Mouse (Mus musculus) kidney, postnatal 4 days (tissue): ENCODE data around the gene Olfr190.
"Not testable (repeated sequence)": the region's sequence is repeated elsewhere in the genome, so short reads cannot be mapped to it uniquely, and the experiment has no call there.

Source experiments
- DNase-seq, 2 experiments: peaks; one replicate each; pipeline ENCODE4 v3.0.0; 2021; ENCODE audit warnings: mixed read lengths in 2 of 2

Olfr190 gene

DNA sequence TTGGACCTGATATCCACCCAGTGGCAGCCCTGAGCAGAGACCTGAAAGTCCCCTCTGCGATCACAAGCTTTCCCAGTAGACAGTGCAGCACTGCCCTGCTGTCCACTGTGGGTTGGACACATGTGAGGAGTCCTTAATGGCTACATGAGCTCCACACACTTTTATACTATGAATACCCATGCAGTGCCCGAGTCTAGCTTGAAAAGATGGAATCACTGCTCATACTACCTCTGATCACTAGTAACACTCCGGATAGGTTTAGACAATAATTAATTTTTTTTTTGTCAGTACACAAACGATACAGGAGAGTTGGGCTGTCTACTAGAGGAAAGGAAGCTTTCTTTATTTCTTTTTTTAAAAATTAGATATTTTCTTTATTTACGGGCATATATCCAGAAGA, at the start of gene Olfr190:
TSS of gene Olfr190 (minus strand) at position 101 of the 400 bp plus-strand sequence.
- DNase-seq, result no peak

DNA sequence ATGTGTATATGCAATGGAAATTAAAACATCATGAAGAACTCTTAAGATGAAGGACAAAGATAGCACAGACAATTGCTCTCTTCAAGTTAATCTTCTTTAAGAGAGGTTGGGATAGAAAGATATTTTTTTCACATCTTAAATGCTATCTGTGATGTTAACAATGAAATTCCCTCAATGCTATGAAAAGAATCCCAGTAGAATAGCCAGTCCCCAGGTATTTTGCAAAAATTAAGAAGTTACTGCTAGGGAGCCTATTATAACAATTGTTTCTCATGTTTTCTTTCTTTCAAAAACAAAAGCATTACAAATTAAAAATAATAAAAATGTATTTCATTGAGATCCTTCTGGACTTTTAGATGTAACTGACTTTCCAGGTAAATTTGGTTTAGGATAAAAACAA, 43.2 kb upstream of the Olfr190 start, which contains the start of gene Olfr194:
TSS of gene Olfr194 (minus strand) at position 101 of the 400 bp plus-strand sequence.
- DNase-seq, result no peak

DNA sequence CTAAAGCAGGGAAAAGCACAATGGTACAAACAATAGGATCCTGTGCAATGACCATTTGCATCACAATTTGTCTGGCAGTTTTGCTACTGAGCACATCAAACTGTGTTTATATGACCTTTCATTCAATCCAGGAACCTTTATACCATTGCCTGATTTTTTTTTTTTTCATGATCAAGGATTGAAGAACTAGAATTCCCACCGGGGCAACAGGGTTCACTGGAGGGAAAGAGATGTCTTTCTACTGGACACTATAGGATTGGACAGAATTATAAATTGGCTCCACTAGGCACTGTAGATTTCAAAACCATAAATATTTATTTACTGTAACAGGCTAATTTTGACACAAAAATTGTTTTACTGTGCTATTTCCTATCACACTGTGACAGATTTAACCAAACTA, 34.0 kb upstream of the Olfr190 start, which contains the start of gene Olfr193:
TSS of gene Olfr193 (minus strand) at position 101 of the 400 bp plus-strand sequence.
- no peak for DNase-seq

DNA sequence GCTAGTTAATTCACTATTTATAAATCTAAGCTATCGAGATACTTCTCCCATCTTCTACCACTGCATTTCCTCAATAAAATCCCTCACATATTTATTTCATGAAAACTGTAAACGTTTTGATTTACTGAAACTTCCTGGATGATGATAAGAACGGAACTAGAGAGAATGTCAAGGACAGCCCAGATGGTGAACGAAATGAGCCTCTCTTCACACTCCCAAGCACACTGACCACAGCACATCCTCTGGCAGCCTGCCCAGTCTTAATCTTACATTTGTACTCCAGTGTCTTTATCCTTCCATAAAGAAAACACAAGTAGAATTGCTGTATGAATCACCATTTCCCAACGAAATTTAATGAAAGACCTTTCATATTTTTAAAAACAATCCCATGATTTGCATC, 30.7 kb upstream of the Olfr190 start:
- not testable (repeated sequence) for DNase-seq

DNA sequence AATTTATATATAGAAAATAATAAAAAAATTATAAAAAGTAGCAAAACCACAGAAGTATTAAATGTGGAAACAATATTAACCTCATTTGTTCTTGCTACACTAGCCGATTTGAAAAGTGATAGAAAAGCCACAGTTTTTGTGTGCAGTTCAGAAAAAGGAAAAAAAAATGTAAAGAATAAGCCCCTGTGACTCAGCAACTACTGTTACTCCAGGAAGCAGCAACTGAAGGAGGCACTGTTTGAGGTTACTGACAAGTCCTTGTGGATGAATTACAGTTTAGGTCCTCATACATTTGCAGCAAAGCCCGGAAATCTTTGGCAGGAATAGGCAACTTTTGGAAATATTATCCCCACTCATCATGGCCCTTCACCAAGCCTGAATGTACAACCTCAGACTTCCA, 27.5 kb upstream of the Olfr190 start:
- no peak for DNase-seq

DNA sequence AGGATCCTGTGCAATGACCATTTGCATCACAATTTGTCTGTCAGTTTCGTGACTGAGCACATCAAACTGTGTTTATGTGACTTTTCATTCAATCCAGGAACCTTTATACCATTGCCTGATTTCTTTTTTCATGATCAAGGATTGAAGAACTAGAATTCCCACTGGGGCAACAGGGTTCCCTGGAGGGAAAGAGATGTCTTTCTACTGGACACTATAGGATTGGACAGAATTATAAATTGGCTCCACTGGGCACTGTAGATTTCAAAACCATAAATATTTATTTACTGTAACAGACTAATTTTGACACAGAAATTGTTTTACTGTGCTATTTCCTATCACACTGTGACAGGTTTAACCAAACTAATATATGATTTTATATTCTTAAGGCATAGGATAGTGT, 11.9 kb upstream of the Olfr190 start, which contains the start of gene Olfr191:
TSS of gene Olfr191 (minus strand) at position 101 of the 400 bp plus-strand sequence.
- DNase-seq, result not testable (repeated sequence)

DNA sequence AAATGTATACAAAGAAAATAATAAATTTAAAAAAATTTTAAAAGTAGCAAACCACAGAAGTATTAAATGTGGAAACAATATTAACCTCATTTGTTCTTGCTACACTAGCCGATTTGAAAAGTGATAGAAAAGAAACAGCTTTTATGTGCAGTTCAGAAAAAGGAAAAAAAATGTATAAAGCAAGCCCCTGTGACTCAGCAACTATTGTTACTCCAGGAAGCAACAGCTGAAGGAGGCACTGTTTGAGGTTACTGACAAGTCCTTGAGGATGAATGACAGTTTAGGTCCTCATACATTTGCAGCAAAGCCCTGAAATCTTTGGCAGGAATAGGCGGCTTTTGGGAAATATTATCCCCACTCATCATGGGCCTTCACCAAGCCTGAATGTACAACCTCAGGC, 3.3 kb upstream of the Olfr190 start:
- not testable (repeated sequence) for DNase-seq

DNA sequence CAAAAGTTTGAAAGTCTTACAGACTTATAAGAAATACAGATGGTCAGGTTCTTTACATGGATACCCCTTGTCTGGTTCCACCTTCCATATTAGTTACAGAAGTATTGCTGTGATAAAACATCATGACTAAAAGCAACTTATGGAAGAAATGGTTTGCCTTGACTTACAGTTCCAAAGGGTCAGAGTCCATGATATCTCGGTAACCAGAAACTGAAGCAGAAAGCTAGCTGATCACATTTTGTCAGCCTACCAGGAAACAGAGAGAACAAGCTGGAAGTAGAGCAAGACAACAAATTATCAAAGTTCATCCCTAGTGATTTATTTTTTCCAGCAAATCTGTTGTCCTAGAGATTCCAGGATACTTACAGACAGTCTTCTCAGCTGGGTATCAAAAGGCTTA, 4.3 kb downstream of the Olfr190 start:
- no peak for DNase-seq

DNA sequence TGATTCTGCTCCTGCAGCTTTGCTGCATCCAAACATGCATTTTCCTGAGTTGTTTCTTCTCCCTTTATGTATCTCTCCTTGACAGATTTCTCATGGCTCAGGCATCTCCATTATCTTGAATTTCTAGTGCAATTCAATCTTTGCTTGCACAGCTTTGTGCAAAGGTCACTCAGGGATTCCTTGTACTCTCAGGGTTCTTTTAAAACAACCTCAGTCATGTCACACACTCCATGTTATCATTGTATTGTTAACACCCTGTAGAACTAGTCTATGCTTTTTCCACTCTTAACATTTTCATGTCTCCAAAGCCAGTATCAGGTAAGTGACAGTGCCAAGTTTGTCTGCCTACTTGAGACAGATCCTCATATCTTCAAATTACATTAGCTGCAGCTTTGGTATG, 6.0 kb downstream of the Olfr190 start:
- no peak for DNase-seq

DNA sequence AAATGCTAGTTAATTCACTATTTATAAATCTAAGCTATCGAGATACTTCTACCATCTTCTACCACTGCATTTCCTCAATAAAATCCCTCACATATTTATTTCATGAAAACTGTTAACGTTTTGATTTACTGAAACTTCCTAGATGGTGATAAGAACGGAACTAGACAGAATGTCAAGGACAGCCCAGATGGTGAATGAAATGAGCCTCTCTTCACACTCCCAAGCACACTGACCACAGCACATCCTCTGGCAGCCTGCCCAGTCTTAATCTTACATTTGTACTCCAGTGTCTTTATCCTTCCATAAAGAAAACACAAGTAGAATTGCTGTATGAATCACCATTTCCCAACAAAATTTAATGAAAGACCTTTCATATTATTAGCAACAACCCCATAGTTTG, 15.4 kb downstream of the Olfr190 start:
- not testable (repeated sequence) for DNase-seq

DNA sequence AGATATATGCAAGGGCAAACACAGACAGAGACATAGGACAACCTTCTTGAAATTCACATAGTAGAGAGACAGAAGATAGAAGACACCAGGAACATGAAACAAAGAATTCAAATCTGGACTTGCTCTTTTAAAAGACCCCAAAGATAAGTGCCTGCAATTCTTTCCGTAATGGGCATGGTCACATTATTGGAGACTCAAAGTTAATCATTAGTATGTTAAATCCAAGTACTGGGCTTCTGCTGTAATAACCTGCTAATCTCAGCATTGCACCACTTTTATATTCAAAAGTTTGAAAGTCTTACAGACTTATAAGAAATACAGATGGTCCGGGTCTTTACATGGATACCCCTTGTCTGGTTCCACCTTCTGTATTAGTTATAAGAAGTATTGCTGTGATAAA, 28.5 kb downstream of the Olfr190 start:
- not testable (repeated sequence) for DNase-seq

DNA sequence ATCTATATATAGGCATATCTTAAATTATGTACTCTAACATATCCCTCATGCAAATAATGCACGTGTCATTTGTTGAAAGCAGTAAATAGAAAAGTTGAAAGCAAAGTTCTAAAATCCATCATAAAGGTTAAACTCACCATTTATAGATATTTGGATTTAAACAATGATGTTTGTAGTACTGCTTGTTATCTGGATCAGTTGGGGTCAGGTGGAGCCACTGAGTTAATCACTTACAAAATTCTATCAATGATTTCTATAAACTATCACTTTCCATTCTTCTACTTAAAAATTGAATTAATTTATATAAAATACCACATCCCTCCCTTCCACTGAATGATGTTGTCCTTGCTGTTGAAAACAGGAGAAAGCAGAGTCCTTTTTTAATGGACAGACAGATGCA, 28.9 kb downstream of the Olfr190 start:
- DNase-seq, result no peak

DNA sequence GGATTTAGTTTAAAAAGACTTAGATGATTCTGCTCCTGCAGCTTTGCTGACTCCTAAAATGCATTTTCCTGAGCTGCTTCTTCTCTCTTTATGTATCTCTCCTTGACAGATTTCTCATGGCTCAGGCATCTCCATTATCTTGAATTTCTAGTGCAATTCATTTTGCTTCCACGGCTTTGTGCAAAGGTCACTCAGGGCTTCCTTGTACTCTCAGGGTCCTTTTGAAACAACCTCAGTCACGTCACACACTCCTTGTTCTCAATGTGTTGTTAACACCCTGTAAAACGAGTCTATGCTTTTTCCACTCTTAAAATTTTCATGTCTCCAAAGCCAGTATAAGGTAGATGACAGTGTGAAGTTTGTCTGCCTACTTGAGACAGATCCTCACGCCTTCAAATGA, 30.2 kb downstream of the Olfr190 start:
- DNase-seq, result no peak

DNA sequence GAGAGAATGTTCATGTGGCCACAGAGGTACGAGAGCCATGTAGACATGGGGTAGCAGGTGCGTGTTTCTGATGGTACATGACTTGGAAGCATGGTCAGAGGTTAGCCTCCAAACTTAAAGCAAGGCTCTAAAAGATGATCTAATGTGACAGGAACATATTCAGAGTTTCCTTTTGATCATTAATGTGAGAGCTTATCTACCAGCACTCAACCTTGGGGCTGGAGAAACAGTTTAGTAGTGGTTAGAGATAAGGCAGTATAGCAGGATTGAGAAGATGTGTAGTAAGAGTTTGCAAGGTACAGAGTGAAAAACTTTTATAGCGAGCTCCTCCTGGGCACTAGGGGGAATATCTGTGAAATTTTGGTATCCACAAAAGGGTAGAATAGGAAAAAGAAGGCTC, 32.0 kb downstream of the Olfr190 start:
- DNase-seq, result no peak

DNA sequence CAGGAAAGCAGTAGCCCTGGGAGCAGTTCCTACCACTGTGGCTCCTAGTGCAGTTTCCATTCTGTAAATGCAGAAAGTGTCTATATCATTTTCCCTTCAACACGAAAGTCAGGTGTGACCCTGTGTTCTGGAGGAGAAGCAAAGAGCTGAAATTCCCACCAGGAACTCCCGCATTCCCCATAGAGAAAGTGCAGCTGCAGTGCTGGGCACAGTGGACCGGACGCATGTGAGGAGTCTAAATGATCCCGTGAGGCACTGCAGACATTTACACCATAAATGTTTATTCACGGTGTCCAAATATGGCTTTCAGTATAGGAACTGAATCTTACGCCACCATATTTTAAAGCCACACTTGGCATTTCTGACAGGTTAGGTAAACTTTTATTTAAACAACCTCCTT, 38.1 kb downstream of the Olfr190 start, which contains the start of gene Olfr187:
TSS of gene Olfr187 (minus strand) at position 58 of the 400 bp plus-strand sequence.
- no peak for DNase-seq

DNA sequence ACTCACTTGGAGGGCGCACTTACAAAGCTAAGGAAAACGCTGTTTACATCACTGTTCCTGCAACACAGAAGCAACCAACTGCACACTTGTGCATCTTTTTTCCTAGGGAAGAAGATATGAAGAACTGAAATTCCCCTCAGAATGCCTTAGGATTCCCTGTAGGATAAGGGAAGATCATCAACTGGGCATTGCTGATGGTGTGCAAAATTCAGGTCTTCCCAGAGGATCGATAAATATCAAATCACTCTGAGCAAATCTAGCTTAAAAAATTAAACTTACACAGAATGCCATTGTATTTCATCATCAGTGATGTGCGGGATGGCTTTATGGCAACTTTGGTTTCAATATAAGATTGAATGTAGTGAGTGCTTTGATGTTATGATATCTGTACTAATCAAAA, 47.6 kb downstream of the Olfr190 start, which contains the start of gene Olfr186:
TSS of gene Olfr186 (minus strand) at position 101 of the 400 bp plus-strand sequence.
- no peak for DNase-seq
